Mouse (Mus musculus) hindbrain, postnatal 0 days (tissue): ENCODE results near the gene Fam131b. TPM values are rescaled to one million over a fixed set of nuclear protein-coding genes. Genes with fewer than 3 reads are reported as not detected.

Experiments
- ATAC-seq: fragments of 200-750 bp; cut with Nextera tagmentation; 2 replicates; pipeline ENCODE4 v1.8.0; 2017; ENCODE audit warnings: mild to moderate bottlenecking, moderate TSS enrichment, moderate library complexity
- DNase-seq: peaks from one replicate; pipeline ENCODE4 v3.0.0-alpha.2; 2015; ENCODE audit warnings: low spot score
- H3K27ac ChIP-seq: fragments of 300-500 bp; sonication (generic); 2 replicates; pipeline ENCODE4 v1.5.1; 2014; ENCODE audit warnings: mild to moderate bottlenecking
- H3K27me3 ChIP-seq: fragments of 300-500 bp; sonication (generic); 2 replicates; pipeline ENCODE4 v1.6.1; 2014; ENCODE audit warnings: low read length, mixed read lengths; ENCODE audit not compliant: insufficient read depth
- H3K36me3 ChIP-seq: fragments of 300-500 bp; sonication (generic); 2 replicates; pipeline ENCODE4 v1.6.1; 2014; ENCODE audit warnings: low read length, mixed read lengths; ENCODE audit not compliant: insufficient read depth
- H3K4me1 ChIP-seq: fragments of 300-500 bp; sonication (generic); 2 replicates; pipeline ENCODE4 v1.6.1; 2014; ENCODE audit warnings: antibody characterized with exemption, low read length, mixed read lengths; ENCODE audit not compliant: insufficient read depth
- H3K4me2 ChIP-seq: fragments of 300-500 bp; sonication (generic); 2 replicates; pipeline ENCODE4 v1.6.1; 2014; ENCODE audit warnings: low read depth, mild to moderate bottlenecking, low read length, moderate library complexity, mixed read lengths
- H3K4me3 ChIP-seq: fragments of 300-500 bp; sonication (generic); 2 replicates; pipeline ENCODE4 v1.5.1; 2014; ENCODE audit warnings: low read length
- H3K9ac ChIP-seq: fragments of 300-500 bp; sonication (generic); replicated peaks from 2 replicates; pipeline ENCODE4 v1.6.1; 2014; ENCODE audit warnings: mild to moderate bottlenecking, low read length, moderate library complexity, mixed read lengths
- H3K9me3 ChIP-seq: fragments of 300-500 bp; sonication (generic); 2 replicates; pipeline ENCODE4 v1.6.1; 2016; ENCODE audit warnings: low read length, mixed read lengths
- CTCF ChIP-seq: IDR thresholded peaks from 2 replicates; pipeline ENCODE4 v1.5.1; 2016; ENCODE audit warnings: antibody characterized with exemption, control low read depth, low read depth
- WGBS: fragments of 180-500 bp; shearing (Covaris S2); extraction: QIAGEN DNeasy Blood & Tissue Kit; methylation state at CpG from one replicate; pipeline ENCODE4 v1.1.7; 2014; 5-methylcytosine and 5-hydroxymethylcytosine counted together
- polyA plus RNA-seq: library from polyadenylated mRNA; unstranded; fragments of >200 nt; fragmentation: Nextera tagmentation; extraction: Ambion mirVana; gene quantifications from 2 replicates; pipeline ENCODE4 v1.2.1, GENCODE M21; 2015
- total RNA-seq: library from RNA; depleted of rRNA; stranded (reverse); fragments of >200 nt; gene quantifications from 2 replicates; pipeline ENCODE4 v1.2.3, GENCODE M21; 2014

Fam131b gene
- total and polyA plus RNA-seq, 2 experiments from 2014 or later = 5.0 to 61.6 TPM

- TF ChIP-seq CTCF = no peak
- Histone ChIP-seq H3K27ac (no peak overlapping the region), H3K36me3 (peaks cover 23% of the 10 kb centered on the region; the same call in 1 of the 2 replicates), H3K4me1 (no peaks in the 10 kb centered on the region), H3K9ac (no peak overlapping the region), H3K9me3 (no peaks in the 10 kb centered on the region), H3K4me3 (no peak overlapping the region), H3K27me3 (no peaks in the 10 kb centered on the region), H3K4me2 (no peak overlapping the region)
- no peak for ATAC-seq
- WGBS = 55% methylated on average over 1 of the region's 1 CpGs
- no peak for DNase-seq
Measured at GRCm38 (mm10) chr6:42362074-42362473, 37.6 kb upstream of the Fam131b start.

GRCm38 (mm10) chr6:42361041-42361895, 36.8 kb upstream of the Fam131b start:
- H3K4me1 ChIP-seq = no peaks in the 10 kb centered on the region
- no peak for TF ChIP-seq CTCF
- DNase-seq (no peak), ATAC-seq (no peak)
- no peak overlapping the region for H3K27ac ChIP-seq
- no peak overlapping the region for H3K4me2 ChIP-seq
- peaks cover 26% of the 10 kb centered on the region; the same call in 1 of the 2 replicates for H3K36me3 ChIP-seq
- H3K4me3 ChIP-seq = no peak overlapping the region
- no peak overlapping the region for H3K9ac ChIP-seq
- 92% methylated on average over 13 of the region's 13 CpGs for WGBS
- H3K9me3 ChIP-seq = no peaks in the 10 kb centered on the region
- no peaks in the 10 kb centered on the region for H3K27me3 ChIP-seq

- peaks cover 29% of the 10 kb centered on the region; the same call in 1 of the 2 replicates for H3K36me3 ChIP-seq
- no peak overlapping the region for H3K4me2 ChIP-seq
- H3K4me3 ChIP-seq = no peak overlapping the region
- DNase-seq = no peak
- ATAC-seq = no peak
- no peaks in the 10 kb centered on the region for H3K27me3 ChIP-seq
- H3K9ac ChIP-seq = no peak overlapping the region
- H3K9me3 ChIP-seq = no peaks in the 10 kb centered on the region
- TF ChIP-seq CTCF = no peak
- WGBS = 89% methylated on average over 6 of the region's 6 CpGs
- no peaks in the 10 kb centered on the region for H3K4me1 ChIP-seq
- no peak overlapping the region for H3K27ac ChIP-seq
Measured at GRCm38 (mm10) chr6:42360231-42360840, 35.9 kb upstream of the Fam131b start.

GRCm38 (mm10) chr6:42359364-42360147, 35.1 kb upstream of the Fam131b start:
- no peak for TF ChIP-seq CTCF
- no peak for ATAC-seq
- H3K27ac ChIP-seq = no peak overlapping the region
- no peaks in the 10 kb centered on the region for H3K9me3 ChIP-seq
- no peak for DNase-seq
- H3K4me1 ChIP-seq = no peaks in the 10 kb centered on the region
- no peak overlapping the region for H3K4me3 ChIP-seq
- no peaks in the 10 kb centered on the region for H3K27me3 ChIP-seq
- WGBS = 70% methylated on average over 9 of the region's 9 CpGs
- H3K9ac ChIP-seq = no peak overlapping the region
- H3K36me3 ChIP-seq = peaks cover 30% of the 10 kb centered on the region; the same call in 1 of the 2 replicates
- H3K4me2 ChIP-seq = no peak overlapping the region

DNA sequence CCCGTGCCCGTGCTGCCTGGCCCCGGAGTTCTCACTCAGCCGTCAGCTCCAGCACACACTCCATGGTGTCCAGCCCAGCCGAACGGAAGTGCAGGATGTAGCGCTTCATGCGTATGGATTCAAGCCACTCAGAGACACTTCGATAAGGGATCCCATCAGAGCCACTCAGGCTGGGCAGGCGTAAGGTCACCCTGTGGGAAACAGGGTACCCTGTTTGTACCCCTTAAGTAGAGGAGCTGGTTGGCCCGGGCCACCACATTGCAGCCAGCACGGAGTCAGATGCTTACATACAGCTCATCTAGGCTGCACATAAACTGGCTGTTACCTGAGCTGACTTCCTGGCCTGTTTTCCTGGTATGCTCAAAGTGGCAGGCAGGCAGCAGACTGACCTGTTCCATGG, 34.5 kb upstream of the Fam131b start:
- ATAC-seq = no peak
- Histone ChIP-seq H3K27me3 (no peaks in the 10 kb centered on the region), H3K9ac (no peak overlapping the region), H3K4me2 (no peak overlapping the region), H3K36me3 (peaks cover 32% of the 10 kb centered on the region; the same call in 1 of the 2 replicates), H3K4me3 (no peak overlapping the region), H3K4me1 (no peaks in the 10 kb centered on the region), H3K9me3 (no peaks in the 10 kb centered on the region), H3K27ac (no peak overlapping the region)
- no peak for TF ChIP-seq CTCF
- WGBS = 92% methylated on average over 12 of the region's 12 CpGs
- DNase-seq = no peak

DNA sequence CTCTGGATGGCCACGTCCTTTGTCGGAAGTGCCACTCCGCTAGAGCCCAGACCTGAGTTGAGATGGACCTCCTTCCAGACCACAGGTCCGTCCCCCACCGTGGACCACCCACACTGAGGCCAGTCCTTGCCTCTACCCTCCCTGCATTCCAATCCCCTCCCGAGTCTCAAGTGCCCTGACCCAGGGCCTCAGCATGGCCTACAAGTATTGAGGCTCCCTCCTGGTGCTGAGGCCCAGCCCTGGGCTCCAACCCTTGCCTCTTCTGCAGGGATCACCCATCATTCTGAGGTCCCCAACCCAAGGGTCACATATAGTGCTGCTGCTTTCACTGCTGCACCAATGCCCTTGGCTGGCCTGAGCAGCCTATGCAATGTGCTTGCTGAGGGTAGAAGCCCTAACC, 33.5 kb upstream of the Fam131b start:
- WGBS = 71% methylated on average over 6 of the region's 6 CpGs
- ATAC-seq (no peak), DNase-seq (no peak)
- no peaks in the 10 kb centered on the region for H3K27me3 ChIP-seq
- no peak overlapping the region for H3K9ac ChIP-seq
- H3K27ac ChIP-seq = no peak overlapping the region
- H3K36me3 ChIP-seq = peaks cover 32% of the 10 kb centered on the region; the same call in 1 of the 2 replicates
- no peak overlapping the region for H3K4me3 ChIP-seq
- no peak for TF ChIP-seq CTCF
- H3K4me1 ChIP-seq = no peaks in the 10 kb centered on the region; the same call in 1 of the 2 replicates
- H3K4me2 ChIP-seq = no peak overlapping the region
- H3K9me3 ChIP-seq = no peaks in the 10 kb centered on the region
